Mouse (Mus musculus) liver, embryonic 14.5 days (tissue): Measurements from ENCODE around the gene Kcnab1. TPM values are rescaled to one million over a fixed set of nuclear protein-coding genes. Genes with fewer than 3 reads are reported as not detected.

Experiments
- ATAC-seq: fragments of 200-750 bp; cut with Nextera tagmentation; 2 replicates; pipeline ENCODE4 v1.8.0; 2017; ENCODE audit warnings: moderate number of reproducible peaks, mild to moderate bottlenecking, moderate library complexity; ENCODE audit not compliant: insufficient read depth
- DNase-seq, 3 experiments: peaks; one replicate each; pipeline ENCODE4 v3.0.0-alpha.2; 2012 to 2013; ENCODE audit warnings: low read depth in 3 of 3, low spot score in 3 of 3
- H3K27ac ChIP-seq: fragments of 300-500 bp; sonication (generic); 2 replicates; pipeline ENCODE4 v1.5.1; 2014; ENCODE audit warnings: moderate library complexity, mild to moderate bottlenecking, control low read depth, inconsistent platforms
- H3K27me3 ChIP-seq: fragments of 300-500 bp; sonication (generic); 2 replicates; pipeline ENCODE4 v1.6.1; 2014; ENCODE audit warnings: mild to moderate bottlenecking, low read length, moderate library complexity; ENCODE audit not compliant: control insufficient read depth, insufficient read depth
- H3K36me3 ChIP-seq: fragments of 300-500 bp; sonication (generic); replicated peaks from 2 replicates; pipeline ENCODE4 v1.6.1; 2014; ENCODE audit warnings: low read depth; ENCODE audit not compliant: control insufficient read depth, insufficient read depth
- H3K4me1 ChIP-seq, 2 experiments: fragments of 200-500 bp in 1 of 2; fragments of 300-500 bp in 1 of 2; sonication (generic) in 1 of 2; replicated peaks; 2 replicates each; pipeline ENCODE4 v1.6.1; 2012 to 2014; ENCODE audit warnings: antibody characterized with exemption in 1 of 2, inconsistent platforms in 1 of 2, low read length in 1 of 2; ENCODE audit not compliant: control insufficient read depth in 2 of 2, insufficient read depth in 2 of 2
- H3K4me2 ChIP-seq: fragments of 300-500 bp; sonication (generic); 2 replicates; pipeline ENCODE4 v1.6.1; 2014; ENCODE audit warnings: low read depth, mild to moderate bottlenecking, control low read depth, moderate library complexity
- H3K4me3 ChIP-seq, 2 experiments: fragments of 200-500 bp in 1 of 2; fragments of 300-500 bp in 1 of 2; sonication (generic) in 1 of 2; 2 replicates each; pipeline ENCODE4 v1.5.1; 2012 to 2014; ENCODE audit warnings: low read depth in 2 of 2, low read length in 2 of 2, mild to moderate bottlenecking in 2 of 2, control low read depth in 1 of 2, inconsistent platforms in 1 of 2, moderate library complexity in 1 of 2; ENCODE audit not compliant: insufficient read depth in 1 of 2
- H3K9ac ChIP-seq: fragments of 300-500 bp; sonication (generic); replicated peaks from 2 replicates; pipeline ENCODE4 v1.6.1; 2014; ENCODE audit warnings: mild to moderate bottlenecking, control low read depth, moderate library complexity
- H3K9me3 ChIP-seq: fragments of 300-500 bp; sonication (generic); 2 replicates; pipeline ENCODE4 v1.6.1; 2016; ENCODE audit warnings: low read length, mixed read lengths; ENCODE audit not compliant: control insufficient read depth
- CTCF ChIP-seq: IDR thresholded peaks from 2 replicates; pipeline ENCODE4 v1.5.1; 2016; ENCODE audit warnings: antibody characterized with exemption, low read depth, control low read depth
- EP300 ChIP-seq: IDR thresholded peaks from 2 replicates; pipeline ENCODE4 v1.6.1; 2016; ENCODE audit warnings: antibody characterized with exemption, low read depth
- WGBS: fragments of 180-500 bp; shearing (Covaris S2); extraction: QIAGEN DNeasy Blood & Tissue Kit; methylation state at CpG from one replicate; pipeline ENCODE4 v1.1.7; 2014; ENCODE audit not compliant: insufficient replicate concordance; 5-methylcytosine and 5-hydroxymethylcytosine counted together
- polyA plus RNA-seq, 2 experiments: library from polyadenylated mRNA; depleted of rRNA in 1 of 2; stranded (reverse) in 1 of 2; unstranded in 1 of 2; fragments of >200 nt; fragmentation: Nextera tagmentation in 1 of 2; extraction: Ambion mirVana in 1 of 2; gene quantifications; 2 replicates each; pipeline versions ENCODE4 v1.2.1 to v1.2.3; 2012 to 2014

The Kcnab1 gene
- polyA plus RNA-seq, 2 experiments: 0.12 to 0.33 TPM

- no peak for TF ChIP-seq EP300
- TF ChIP-seq CTCF: no peak
These were observed 211.8 kb downstream of the Kcnab1 start for GRCm38 (mm10) chr3:65320990-65321389.

GRCm38 (mm10) chr3:65321981-65322779 lies 213.0 kb downstream of the Kcnab1 start:
- Histone ChIP-seq H3K4me1 (no peaks in the 10 kb centered on the region), H3K36me3 (no peaks in the 10 kb centered on the region), H3K9ac (no peak overlapping the region), H3K27me3 (no peaks in the 10 kb centered on the region), H3K4me3 (no peak overlapping the region), H3K4me2 (no peak overlapping the region), H3K27ac (no peak overlapping the region), H3K9me3 (no peaks in the 10 kb centered on the region)
- no peak for DNase-seq
- ATAC-seq: no peak
- 72% methylated on average over 14 of the region's 14 CpGs for WGBS
- TF ChIP-seq EP300 (no peak), CTCF (no peak)

More at GRCm38 (mm10) chr3:65320990-65321389, 211.8 kb downstream of the Kcnab1 start:
- Histone ChIP-seq H3K27me3 (no peaks in the 10 kb centered on the region), H3K4me2 (no peak overlapping the region), H3K36me3 (no peaks in the 10 kb centered on the region), H3K9me3 (no peaks in the 10 kb centered on the region), H3K4me3 (no peak overlapping the region), H3K9ac (no peak overlapping the region), H3K27ac (no peak overlapping the region), H3K4me1 (no peaks in the 10 kb centered on the region)
- DNase-seq (no peak), ATAC-seq (no peak)
- 70% methylated on average over 4 of the region's 4 CpGs for WGBS

GRCm38 (mm10) chr3:65325254-65325653 lies 216.1 kb downstream of the Kcnab1 start:
- TF ChIP-seq EP300: no peak
- no peak for TF ChIP-seq CTCF
- no peak for ATAC-seq
- Histone ChIP-seq H3K4me1 (no peaks in the 10 kb centered on the region), H3K4me3 (no peak overlapping the region), H3K9ac (no peak overlapping the region), H3K4me2 (no peak overlapping the region), H3K9me3 (no peaks in the 10 kb centered on the region), H3K27ac (no peak overlapping the region), H3K36me3 (no peaks in the 10 kb centered on the region), H3K27me3 (no peaks in the 10 kb centered on the region)
- no peak for DNase-seq
- WGBS: 40% methylated on average over 3 of the region's 3 CpGs

GRCm38 (mm10) chr3:65328814-65329213 lies 219.6 kb downstream of the Kcnab1 start:
- Histone ChIP-seq H3K27ac (no peak overlapping the region), H3K4me2 (no peak overlapping the region), H3K4me3 (no peak overlapping the region), H3K9me3 (no peaks in the 10 kb centered on the region), H3K27me3 (no peaks in the 10 kb centered on the region), H3K4me1 (no peaks in the 10 kb centered on the region), H3K9ac (no peak overlapping the region), H3K36me3 (no peaks in the 10 kb centered on the region)
- no peak for ATAC-seq
- WGBS: 67% methylated on average over 4 of the region's 4 CpGs
- DNase-seq: no peak
- TF ChIP-seq EP300 (no peak), CTCF (no peak)

- DNase-seq (no peak), ATAC-seq (no peak)
- no peaks in the 10 kb centered on the region for H3K27me3 ChIP-seq
- H3K9me3 ChIP-seq: no peaks in the 10 kb centered on the region
- TF ChIP-seq EP300 (no peak), CTCF (no peak)
- WGBS: 56% methylated on average over 10 of the region's 10 CpGs
- no peak overlapping the region for H3K4me2 ChIP-seq
- no peak overlapping the region for H3K4me3 ChIP-seq
- H3K27ac ChIP-seq: no peak overlapping the region
- H3K36me3 ChIP-seq: no peaks in the 10 kb centered on the region
- H3K4me1 ChIP-seq: no peaks in the 10 kb centered on the region
- H3K9ac ChIP-seq: no peak overlapping the region
These were observed 228.8 kb downstream of the Kcnab1 start for GRCm38 (mm10) chr3:65337835-65338464.
